Comparison of ENCODE assay signal across 34 mouse cellular contexts in genomic region chr1:166094462-166094861, GRCm38 (mm10). TPM values are rescaled to one million over a fixed set of nuclear protein-coding genes. Genes with fewer than 3 reads are reported as not detected.
"Had no signal": no experiment of that assay in that cellular context is flagged by ENCODE, and none has a peak within 500 bp of the region (broad histone marks: within the 10 kb centered on the region; RNA-seq: fewer than 3 reads in every experiment).

No protein-coding gene starts in this region.

- H3K27ac ChIP-seq: gastrocnemius, adult 2 months; heart, embryonic 10.5 days; hindbrain, embryonic 10.5 days; hindbrain, embryonic 12.5 days; hindbrain, embryonic 14.5 days; left cerebral cortex, adult 2 months; limb, embryonic 10.5 days; limb, embryonic 12.5 days; liver, embryonic 13.5 days had no signal

- H3K4me1 ChIP-seq: liver, embryonic 13.5 days had no signal

- DNase-seq: gastrocnemius, adult 2 months; gastrocnemius, postnatal 10 days; gastrocnemius, postnatal 25 days; heart, adult 18-20 months; heart, postnatal 10 days; heart, postnatal 4 days; kidney, adult 11 months; kidney, adult 2 months; kidney, postnatal 10 days; kidney, postnatal 25 days; kidney, postnatal 4 days; layer of hippocampus, adult 9-11 months; liver; liver, embryonic 13.5 days had no signal

- H3K4me2 ChIP-seq: heart, embryonic 12.5 days; hindbrain, embryonic 12.5 days; hindbrain, embryonic 14.5 days; limb, embryonic 12.5 days; liver, embryonic 11.5 days; liver, embryonic 13.5 days had no signal

- H3K9me3 ChIP-seq: hindbrain, embryonic 12.5 days; limb, embryonic 10.5 days; limb, embryonic 12.5 days; liver, embryonic 13.5 days had no signal

- H3K36me3 ChIP-seq: hindbrain, embryonic 12.5 days; limb, embryonic 10.5 days; limb, embryonic 12.5 days; liver, embryonic 13.5 days had no signal

- H3K4me3 ChIP-seq: gastrocnemius, adult 2 months; heart, embryonic 10.5 days; heart, embryonic 12.5 days; hindbrain, embryonic 10.5 days; hindbrain, embryonic 12.5 days; left cerebral cortex, adult 2 months; limb, embryonic 10.5 days; limb, embryonic 12.5 days; liver, embryonic 13.5 days had no signal

- H3K27me3 ChIP-seq: heart, embryonic 12.5 days; hindbrain, embryonic 12.5 days; limb, embryonic 12.5 days; liver, embryonic 13.5 days had no signal

- H3K9ac ChIP-seq: heart, embryonic 12.5 days; hindbrain, embryonic 12.5 days; hindbrain, embryonic 14.5 days; limb, embryonic 12.5 days; liver, embryonic 13.5 days had no signal

- ATAC-seq: hindbrain, embryonic 16.5 days; inflammation-experienced regulatory T-cells, adult 6 months had no signal

RNA-seq across cellular contexts. Expression of gene Dusp27, which starts 33.3 kb away (rescaled TPM):
- total RNA-seq: granulocyte monocyte progenitor cell, adult 5-6 weeks had no signal
- polyA plus RNA-seq: inflammation-experienced regulatory T-cells, adult 6 months had no signal

RNA-seq across cellular contexts. Expression of gene Gpa33, which starts 35.6 kb away (rescaled TPM):
- total RNA-seq: gastrocnemius, adult 2 months; gastrocnemius, postnatal 10 days; gastrocnemius, postnatal 25 days; gastrocnemius, postnatal 4 days; granulocyte monocyte progenitor cell, adult 5-6 weeks; heart, adult 18-20 months; heart, adult 8-10 months; heart, postnatal 10 days; heart, postnatal 25 days; heart, postnatal 4 days; layer of hippocampus, adult 18-20 months; layer of hippocampus, postnatal 14 days; left cerebral cortex, adult 2 months; left cerebral cortex, postnatal 14 days; left cerebral cortex, postnatal 36 days had no signal
- polyA plus RNA-seq: frontal cortex, adult 2 months; hindbrain, embryonic 14.5 days; hindbrain, embryonic 16.5 days; inflammation-experienced regulatory T-cells, adult 6 months; liver, embryonic 11.5 days; liver, embryonic 13.5 days had no signal
